Mouse (Mus musculus): ENCODE results near the gene Gsdmc4. TPM values are rescaled to one million over a fixed set of nuclear protein-coding genes. Genes with fewer than 3 reads are reported as not detected.
"Not testable (repeated sequence)": the region's sequence is repeated elsewhere in the genome, so short reads cannot be mapped to it uniquely, and the experiment has no call there.

Gene Gsdmc4
- polyA plus RNA-seq, 1 experiment from 2014 or later = 0.46 TPM

DNA sequence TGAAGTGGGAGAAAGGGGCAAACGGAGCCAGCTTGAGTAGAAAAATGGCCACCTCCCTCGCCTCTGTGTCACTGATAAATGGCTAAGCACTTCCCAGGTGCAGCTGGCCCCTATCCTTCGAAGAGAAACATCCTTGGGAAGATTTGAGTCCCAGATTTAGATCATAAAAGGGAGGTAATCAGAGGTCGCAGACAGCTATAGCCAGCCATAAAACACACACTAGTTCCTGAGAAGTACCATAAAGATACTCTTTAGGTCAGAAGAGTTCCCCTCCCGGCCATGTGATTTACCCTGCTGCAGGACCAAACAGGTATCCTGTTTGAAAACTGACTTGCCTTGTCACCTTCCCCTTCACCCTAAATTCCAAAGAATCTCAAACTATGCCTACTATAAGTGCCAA is 9.5 kb upstream of the Gsdmc4 start:
- 16% methylated on average over 2 of the region's 5 CpGs for WGBS
- H3K27ac ChIP-seq (ENCODE audit: low read length); H3K27me3 ChIP-seq (ENCODE audit: insufficient read depth, low read length); H3K9ac ChIP-seq (replicated peaks; ENCODE audit: low read length); H3K4me2 ChIP-seq (replicated peaks; ENCODE audit: low read depth, low read length); H3K36me3 ChIP-seq (ENCODE audit: insufficient read depth, low read length); H3K9me3 ChIP-seq (ENCODE audit: low read length); H3K4me3 ChIP-seq (ENCODE audit: low read length); H3K4me1 ChIP-seq (ENCODE audit: insufficient read depth, low read length); ATAC-seq (ENCODE audit: low FRiP score, low TSS enrichment): not testable (repeated sequence)

DNA sequence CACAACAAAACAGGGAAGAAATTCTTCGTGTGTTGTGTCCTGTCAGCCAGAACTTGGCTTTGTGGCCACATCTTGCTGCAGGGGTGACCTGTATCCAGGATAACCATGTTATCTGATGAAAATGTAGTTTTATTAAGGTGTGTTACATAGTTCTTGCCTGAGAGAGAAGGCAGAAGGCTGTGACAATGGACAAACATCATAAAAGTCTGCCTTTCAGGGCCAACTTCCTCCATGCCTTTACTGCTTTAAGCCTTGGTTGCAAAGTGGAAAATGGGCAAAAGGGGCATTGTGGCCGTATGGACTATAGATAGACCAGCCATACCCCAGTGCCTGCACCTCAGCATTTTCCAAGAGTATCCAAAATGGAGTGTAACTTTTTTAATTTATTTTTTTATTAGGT is 7.6 kb upstream of the Gsdmc4 start:
- H3K27me3 ChIP-seq (ENCODE audit: insufficient read depth, low read length); H3K4me2 ChIP-seq (replicated peaks; ENCODE audit: low read depth, low read length); H3K9ac ChIP-seq (replicated peaks; ENCODE audit: low read length); ATAC-seq (ENCODE audit: low FRiP score, low TSS enrichment); H3K9me3 ChIP-seq (ENCODE audit: low read length); H3K36me3 ChIP-seq (ENCODE audit: insufficient read depth, low read length); H3K4me3 ChIP-seq (ENCODE audit: low read length); H3K4me1 ChIP-seq (ENCODE audit: insufficient read depth, low read length); H3K27ac ChIP-seq (ENCODE audit: low read length): not testable (repeated sequence)
- 65% methylated on average over 1 of the region's 2 CpGs for WGBS

DNA sequence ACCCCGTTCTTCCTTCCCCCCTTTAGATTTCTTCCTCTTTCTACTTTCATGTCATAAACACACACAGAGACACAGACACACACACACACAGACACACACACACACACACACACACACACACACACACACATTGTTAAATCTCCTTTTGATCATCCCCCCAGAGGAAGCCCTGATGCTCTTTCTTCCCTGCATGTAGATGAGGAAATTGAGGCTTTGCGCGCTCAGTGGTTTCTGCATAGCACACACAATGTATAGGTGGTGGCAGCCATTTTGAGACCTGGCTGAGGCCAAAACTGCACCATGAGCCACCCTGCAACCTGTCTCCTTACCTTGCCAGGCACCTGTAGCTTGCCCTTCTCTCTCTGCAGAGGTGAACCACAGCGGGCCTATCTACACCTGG is 4.5 kb upstream of the Gsdmc4 start:
- not testable (repeated sequence) for H3K4me2 ChIP-seq (replicated peaks; ENCODE audit: low read depth, low read length); H3K9me3 ChIP-seq (ENCODE audit: low read length); H3K27ac ChIP-seq (ENCODE audit: low read length); H3K4me3 ChIP-seq (ENCODE audit: low read length); H3K27me3 ChIP-seq (ENCODE audit: insufficient read depth, low read length); H3K36me3 ChIP-seq (ENCODE audit: insufficient read depth, low read length); ATAC-seq (ENCODE audit: low FRiP score, low TSS enrichment); H3K4me1 ChIP-seq (ENCODE audit: insufficient read depth, low read length); H3K9ac ChIP-seq (replicated peaks; ENCODE audit: low read length)
- WGBS = 93% methylated on average over 3 of the region's 4 CpGs

DNA sequence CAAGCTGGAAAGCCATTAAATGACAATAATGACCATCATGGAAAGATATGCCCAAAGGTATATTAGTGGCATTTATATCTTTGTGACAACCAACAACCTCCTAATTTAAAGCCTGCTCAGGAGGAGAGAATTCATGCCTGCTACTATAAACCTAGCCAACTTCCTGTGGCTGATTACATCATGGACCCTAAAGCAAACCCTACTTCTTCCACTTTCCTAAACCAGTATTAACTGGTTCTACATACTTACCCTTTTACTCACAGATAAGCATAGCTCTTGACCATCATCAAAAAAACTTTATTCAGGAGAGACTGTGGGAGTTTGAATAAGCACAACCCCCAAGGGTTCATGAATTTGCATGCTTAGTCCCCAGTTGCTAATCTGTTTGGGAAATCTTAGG is 2.2 kb downstream of the Gsdmc4 start:
- not testable (repeated sequence) for H3K9me3 ChIP-seq (ENCODE audit: low read length); H3K36me3 ChIP-seq (ENCODE audit: insufficient read depth, low read length); H3K4me2 ChIP-seq (replicated peaks; ENCODE audit: low read depth, low read length); ATAC-seq (ENCODE audit: low FRiP score, low TSS enrichment); H3K4me1 ChIP-seq (ENCODE audit: insufficient read depth, low read length); H3K4me3 ChIP-seq (ENCODE audit: low read length); H3K27me3 ChIP-seq (ENCODE audit: insufficient read depth, low read length); H3K9ac ChIP-seq (replicated peaks; ENCODE audit: low read length); H3K27ac ChIP-seq (ENCODE audit: low read length)

DNA sequence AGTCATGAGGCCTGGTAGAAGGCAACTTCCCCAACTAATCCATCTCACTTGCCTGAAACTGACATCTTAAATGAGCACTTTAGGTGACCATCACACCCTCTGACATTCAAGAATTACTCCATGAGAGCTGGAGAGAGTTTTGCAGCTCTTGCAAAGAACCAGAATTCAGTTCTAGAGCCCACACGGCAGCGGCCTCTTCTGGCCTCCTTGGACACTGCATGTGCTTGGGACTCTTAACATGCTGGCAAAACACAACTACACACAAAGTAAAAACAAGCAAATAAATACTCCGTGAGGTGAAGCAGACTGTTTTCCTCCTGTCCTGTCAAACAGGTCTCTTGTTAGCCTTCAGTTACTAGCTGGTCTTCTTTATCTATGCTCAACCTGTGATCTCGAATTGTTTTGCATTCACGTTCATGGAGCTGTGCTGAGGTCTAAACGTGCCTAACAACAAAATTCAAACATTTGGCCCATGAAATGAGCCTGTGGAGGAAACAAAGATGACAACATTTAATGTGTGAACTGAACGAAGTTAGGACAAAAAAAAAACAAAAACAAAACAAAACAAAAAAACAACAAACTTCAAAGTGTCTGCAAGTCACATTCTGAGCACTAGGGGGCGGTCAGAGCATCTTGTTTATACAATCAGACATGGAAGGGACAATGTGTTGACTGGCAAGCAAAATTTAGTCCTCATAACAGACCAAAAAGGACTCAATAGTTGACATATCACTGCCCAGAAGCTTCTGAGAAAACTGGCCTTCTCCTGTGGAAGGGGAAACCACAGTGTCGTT is 16.3 kb downstream of the Gsdmc4 start:
- H3K4me1 ChIP-seq (ENCODE audit: insufficient read depth, low read length); H3K9ac ChIP-seq (replicated peaks; ENCODE audit: low read length); H3K9me3 ChIP-seq (ENCODE audit: low read length); H3K27me3 ChIP-seq (ENCODE audit: insufficient read depth, low read length); H3K27ac ChIP-seq (ENCODE audit: low read length); ATAC-seq (ENCODE audit: low FRiP score, low TSS enrichment); H3K36me3 ChIP-seq (ENCODE audit: insufficient read depth, low read length): not testable (repeated sequence)
- Histone ChIP-seq H3K4me3 (ENCODE audit: low read length) (peak overlapping the region; percentile 8; the same call in 1 of the 2 replicates), H3K4me2 (replicated peaks; ENCODE audit: low read depth, low read length) (peak overlapping the region; percentile 32; the same call in 1 of the 2 replicates)
- whole genome bisulfite sequencing = 31% methylated on average over 9 of the region's 9 CpGs

DNA sequence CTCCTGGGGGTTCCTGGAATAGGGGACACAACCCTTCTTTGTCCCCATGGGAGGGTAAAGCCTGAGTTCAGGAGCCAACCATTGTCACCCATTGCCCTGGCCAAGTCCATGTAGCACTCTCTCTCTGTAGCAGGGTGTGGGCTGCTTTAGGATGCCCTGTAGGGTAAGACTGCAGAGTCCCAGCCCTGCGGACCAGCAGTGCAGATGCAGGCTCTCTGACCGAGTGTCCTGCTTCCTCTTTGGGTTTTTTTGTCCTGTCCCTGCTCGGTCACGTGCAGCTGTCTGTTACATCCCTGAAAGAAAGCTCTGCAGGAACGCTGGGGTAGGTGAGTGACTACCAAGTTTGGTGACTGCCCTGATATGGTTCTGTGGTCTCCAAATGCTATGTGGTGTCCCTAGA is 23.7 kb downstream of the Gsdmc4 start:
- not testable (repeated sequence) for H3K27ac ChIP-seq (ENCODE audit: low read length); H3K4me2 ChIP-seq (replicated peaks; ENCODE audit: low read depth, low read length); H3K4me3 ChIP-seq (ENCODE audit: low read length); H3K27me3 ChIP-seq (ENCODE audit: insufficient read depth, low read length); H3K36me3 ChIP-seq (ENCODE audit: insufficient read depth, low read length); ATAC-seq (ENCODE audit: low FRiP score, low TSS enrichment); H3K9ac ChIP-seq (replicated peaks; ENCODE audit: low read length); H3K9me3 ChIP-seq (ENCODE audit: low read length); H3K4me1 ChIP-seq (ENCODE audit: insufficient read depth, low read length)
- WGBS = 56% methylated on average over 4 of the region's 5 CpGs

DNA sequence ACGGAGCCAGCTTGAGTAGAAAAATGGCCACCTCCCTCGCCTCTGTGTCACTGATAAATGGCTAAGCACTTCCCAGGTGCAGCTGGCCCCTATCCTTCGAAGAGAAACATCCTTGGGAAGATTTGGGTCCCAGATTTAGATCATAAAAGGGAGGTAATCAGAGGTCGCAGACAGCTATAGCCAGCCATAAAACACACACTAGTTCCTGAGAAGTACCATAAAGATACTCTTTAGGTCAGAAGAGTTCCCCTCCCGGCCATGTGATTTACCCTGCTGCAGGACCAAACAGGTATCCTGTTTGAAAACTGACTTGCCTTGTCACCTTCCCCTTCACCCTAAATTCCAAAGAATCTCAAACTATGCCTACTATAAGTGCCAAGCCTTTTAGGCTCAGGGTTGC is 24.1 kb downstream of the Gsdmc4 start:
- H3K4me2 ChIP-seq (replicated peaks; ENCODE audit: low read depth, low read length); H3K9me3 ChIP-seq (ENCODE audit: low read length); H3K4me3 ChIP-seq (ENCODE audit: low read length); H3K27me3 ChIP-seq (ENCODE audit: insufficient read depth, low read length); H3K36me3 ChIP-seq (ENCODE audit: insufficient read depth, low read length); H3K4me1 ChIP-seq (ENCODE audit: insufficient read depth, low read length); ATAC-seq (ENCODE audit: low FRiP score, low TSS enrichment); H3K9ac ChIP-seq (replicated peaks; ENCODE audit: low read length); H3K27ac ChIP-seq (ENCODE audit: low read length): not testable (repeated sequence)
- WGBS = no CpG with 5 or more reads among the region's 5 CpGs

DNA sequence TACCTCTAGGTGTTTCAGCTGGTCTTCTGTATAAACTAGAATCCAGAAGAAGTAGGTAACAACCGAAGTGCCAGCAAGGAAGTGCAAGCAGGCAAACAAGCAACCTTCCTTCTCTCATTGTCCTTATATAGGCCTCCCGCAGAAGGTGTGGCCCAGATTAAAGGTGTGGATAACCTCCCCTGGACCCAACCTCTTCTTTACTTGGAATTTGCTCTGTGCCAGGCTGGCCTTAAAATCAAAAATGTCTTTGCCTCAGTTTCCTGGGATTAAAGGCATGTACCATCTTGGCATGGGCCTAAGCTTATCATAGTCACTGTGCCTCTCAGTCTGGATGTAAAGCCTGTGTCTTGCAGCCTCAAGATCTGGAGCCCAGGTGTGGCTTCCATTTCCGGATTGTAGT is 33.6 kb downstream of the Gsdmc4 start, which contains the start of gene Gsdmc3:
Gene Gsdmc3, minus strand, starts transcription at position 101 of the 400 bp plus-strand sequence.
- not testable (repeated sequence) for H3K4me1 ChIP-seq (ENCODE audit: insufficient read depth, low read length); H3K27me3 ChIP-seq (ENCODE audit: insufficient read depth, low read length); H3K27ac ChIP-seq (ENCODE audit: low read length); H3K4me3 ChIP-seq (ENCODE audit: low read length); H3K9ac ChIP-seq (replicated peaks; ENCODE audit: low read length); ATAC-seq (ENCODE audit: low FRiP score, low TSS enrichment); H3K4me2 ChIP-seq (replicated peaks; ENCODE audit: low read depth, low read length); H3K36me3 ChIP-seq (ENCODE audit: insufficient read depth, low read length); H3K9me3 ChIP-seq (ENCODE audit: low read length)
- 100% methylated on average over 1 of the region's 3 CpGs for WGBS

DNA sequence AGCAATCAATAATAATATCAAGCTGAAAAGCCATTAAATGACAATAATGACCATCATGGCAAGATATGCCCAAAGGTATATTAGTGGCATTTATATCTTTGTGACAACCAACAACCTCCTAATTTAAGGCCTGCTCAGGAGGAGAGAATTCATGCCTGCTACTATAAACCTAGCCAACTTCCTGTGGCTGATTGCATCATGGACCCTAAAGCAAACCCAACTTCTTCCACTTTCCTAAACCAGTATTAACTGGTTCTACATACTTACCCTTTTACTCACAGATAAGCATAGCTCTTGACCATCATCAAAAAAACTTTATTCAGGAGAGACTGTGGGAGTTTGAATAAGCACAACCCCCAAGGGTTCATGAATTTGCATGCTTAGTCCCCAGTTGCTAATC is 35.9 kb downstream of the Gsdmc4 start:
- H3K9ac ChIP-seq (replicated peaks; ENCODE audit: low read length); H3K9me3 ChIP-seq (ENCODE audit: low read length); ATAC-seq (ENCODE audit: low FRiP score, low TSS enrichment); H3K27ac ChIP-seq (ENCODE audit: low read length); H3K27me3 ChIP-seq (ENCODE audit: insufficient read depth, low read length); H3K4me2 ChIP-seq (replicated peaks; ENCODE audit: low read depth, low read length); H3K4me1 ChIP-seq (ENCODE audit: insufficient read depth, low read length); H3K36me3 ChIP-seq (ENCODE audit: insufficient read depth, low read length); H3K4me3 ChIP-seq (ENCODE audit: low read length): not testable (repeated sequence)

DNA sequence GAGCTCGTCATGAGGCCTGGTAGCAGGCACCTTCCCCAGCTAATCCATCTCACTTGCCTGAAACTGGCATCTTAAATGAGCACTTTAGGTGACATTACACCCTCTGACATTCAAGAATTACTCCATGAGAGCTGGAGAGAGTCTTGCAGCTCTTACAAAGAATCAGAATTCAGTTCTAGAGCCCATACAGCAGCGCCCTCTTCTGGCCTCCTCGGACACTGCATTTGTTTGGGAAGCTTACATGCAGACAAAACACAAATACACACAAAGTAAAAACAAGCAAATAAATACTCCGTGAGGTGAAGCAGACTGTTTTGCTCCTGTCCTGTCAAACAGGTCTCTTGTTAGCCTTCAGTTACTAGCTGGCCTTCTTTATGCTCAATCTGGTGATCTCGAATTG is 50.1 kb downstream of the Gsdmc4 start:
- H3K4me3 ChIP-seq (ENCODE audit: low read length); H3K9ac ChIP-seq (replicated peaks; ENCODE audit: low read length); H3K27me3 ChIP-seq (ENCODE audit: insufficient read depth, low read length); H3K36me3 ChIP-seq (ENCODE audit: insufficient read depth, low read length); H3K9me3 ChIP-seq (ENCODE audit: low read length); H3K27ac ChIP-seq (ENCODE audit: low read length); H3K4me1 ChIP-seq (ENCODE audit: insufficient read depth, low read length); H3K4me2 ChIP-seq (replicated peaks; ENCODE audit: low read depth, low read length); ATAC-seq (ENCODE audit: low FRiP score, low TSS enrichment): not testable (repeated sequence)
- WGBS = 51% methylated on average over 5 of the region's 5 CpGs

All from kidney, embryonic 16.5 days (tissue).